Mouse (Mus musculus): ENCODE results near the gene Tas2r139. TPM values are rescaled to one million over a fixed set of nuclear protein-coding genes. Genes with fewer than 3 reads are reported as not detected.
"Not testable (repeated sequence)": the region's sequence is repeated elsewhere in the genome, so short reads cannot be mapped to it uniquely, and the experiment has no call there.

Gene Tas2r139
- not detected in 2 replicates for polyA plus RNA-seq (2014; fragmentation: Nextera tagmentation; extraction: Ambion mirVana)

- Histone ChIP-seq H3K27me3 (ENCODE audit: control insufficient read depth, insufficient read depth, low read length) (no peaks in the 10 kb centered on the region), H3K4me2 (ENCODE audit: low read length) (no peak within 1 kb of the TSS), H3K9me3 (ENCODE audit: control insufficient read depth, low read length) (no peaks in the 10 kb centered on the region), H3K9ac (ENCODE audit: low read length) (no peak within 1 kb of the TSS), H3K4me1 (ENCODE audit: control insufficient read depth in 2 of 2, insufficient read depth in 2 of 2, low read length in 2 of 2) (no peaks in the 10 kb centered on the region), H3K27ac (replicated peaks in 1 of 2; ENCODE audit: control insufficient read depth in 1 of 2, insufficient read depth in 1 of 2, low read depth in 2 of 2, low read length in 2 of 2) (no peak within 1 kb of the TSS), H3K36me3 (ENCODE audit: control insufficient read depth, insufficient read depth, low read length) (no peaks in the 10 kb centered on the region), H3K4me3 (ENCODE audit: control insufficient read depth in 1 of 2, insufficient read depth in 1 of 2, low read depth in 1 of 2, low read length in 2 of 2) (no peak within 1 kb of the TSS)
- 65% methylated on average over 3 of the region's 3 CpGs for WGBS
- no peak for ATAC-seq (ENCODE audit: insufficient number of reproducible peaks, insufficient read depth, low FRiP score, low read depth)
These were observed at the start of gene Tas2r139 for GRCm38 (mm10) chr6:42140636-42141035. Gene Tas2r139, plus strand, starts transcription at chr6:42140936.

- H3K27me3 ChIP-seq (ENCODE audit: control insufficient read depth, insufficient read depth, low read length); H3K4me2 ChIP-seq (ENCODE audit: low read length); H3K27ac ChIP-seq (replicated peaks in 1 of 2; ENCODE audit: control insufficient read depth in 1 of 2, insufficient read depth in 1 of 2, low read depth in 2 of 2, low read length in 2 of 2); ATAC-seq (ENCODE audit: insufficient number of reproducible peaks, insufficient read depth, low FRiP score, low read depth); H3K9ac ChIP-seq (ENCODE audit: low read length); H3K36me3 ChIP-seq (ENCODE audit: control insufficient read depth, insufficient read depth, low read length); H3K4me1 ChIP-seq (ENCODE audit: control insufficient read depth in 2 of 2, insufficient read depth in 2 of 2, low read length in 2 of 2); H3K4me3 ChIP-seq (ENCODE audit: control insufficient read depth in 1 of 2, insufficient read depth in 1 of 2, low read depth in 1 of 2, low read length in 2 of 2); H3K9me3 ChIP-seq (ENCODE audit: control insufficient read depth, low read length): not testable (repeated sequence)
- WGBS: 71% methylated on average over 14 of the region's 15 CpGs
These were observed 10.4 kb downstream of the Tas2r139 start for GRCm38 (mm10) chr6:42151115-42151514.

GRCm38 (mm10) chr6:42182462-42182861 is 41.7 kb downstream of the Tas2r139 start:
- 64% methylated on average over 1 of the region's 1 CpGs for WGBS

GRCm38 (mm10) chr6:42186230-42186629 is 45.5 kb downstream of the Tas2r139 start:
- H3K27me3 ChIP-seq (ENCODE audit: control insufficient read depth, insufficient read depth, low read length): no peaks in the 10 kb centered on the region
- H3K9ac ChIP-seq (ENCODE audit: low read length): no peak overlapping the region
- no peak for ATAC-seq (ENCODE audit: insufficient number of reproducible peaks, insufficient read depth, low FRiP score, low read depth)
- no peak overlapping the region for H3K4me3 ChIP-seq (ENCODE audit: control insufficient read depth in 1 of 2, insufficient read depth in 1 of 2, low read depth in 1 of 2, low read length in 2 of 2)
- WGBS: 33% methylated on average over 3 of the region's 3 CpGs
- H3K27ac ChIP-seq (replicated peaks in 1 of 2; ENCODE audit: control insufficient read depth in 1 of 2, insufficient read depth in 1 of 2, low read depth in 2 of 2, low read length in 2 of 2): no peak overlapping the region
- no peaks in the 10 kb centered on the region for H3K4me1 ChIP-seq (ENCODE audit: control insufficient read depth in 2 of 2, insufficient read depth in 2 of 2, low read length in 2 of 2)
- H3K4me2 ChIP-seq (ENCODE audit: low read length): no peak overlapping the region
- no peaks in the 10 kb centered on the region for H3K36me3 ChIP-seq (ENCODE audit: control insufficient read depth, insufficient read depth, low read length)
- H3K9me3 ChIP-seq (ENCODE audit: control insufficient read depth, low read length): no peaks in the 10 kb centered on the region

More at GRCm38 (mm10) chr6:42182462-42182861, 41.7 kb downstream of the Tas2r139 start:
- Histone ChIP-seq H3K9me3 (ENCODE audit: control insufficient read depth, low read length) (no peaks in the 10 kb centered on the region), H3K4me1 (ENCODE audit: control insufficient read depth in 2 of 2, insufficient read depth in 2 of 2, low read length in 2 of 2) (no peaks in the 10 kb centered on the region), H3K4me3 (ENCODE audit: control insufficient read depth in 1 of 2, insufficient read depth in 1 of 2, low read depth in 1 of 2, low read length in 2 of 2) (no peak overlapping the region), H3K27ac (replicated peaks in 1 of 2; ENCODE audit: control insufficient read depth in 1 of 2, insufficient read depth in 1 of 2, low read depth in 2 of 2, low read length in 2 of 2) (no peak overlapping the region), H3K27me3 (ENCODE audit: control insufficient read depth, insufficient read depth, low read length) (no peaks in the 10 kb centered on the region), H3K36me3 (ENCODE audit: control insufficient read depth, insufficient read depth, low read length) (no peaks in the 10 kb centered on the region), H3K9ac (ENCODE audit: low read length) (no peak overlapping the region), H3K4me2 (ENCODE audit: low read length) (no peak overlapping the region)
- ATAC-seq (ENCODE audit: insufficient number of reproducible peaks, insufficient read depth, low FRiP score, low read depth): no peak

Other genes with a start within 250 kb of the Tas2r139 start
- gene Sval1, start 189.3 kb upstream of the Tas2r139 start, polyA plus RNA-seq (2014; fragmentation: Nextera tagmentation; extraction: Ambion mirVana): not detected in 2 replicates
- gene Sval3, start 172.8 kb upstream of the Tas2r139 start, polyA plus RNA-seq (2014; fragmentation: Nextera tagmentation; extraction: Ambion mirVana): not detected in 2 replicates
- gene Sva, start 102.5 kb upstream of the Tas2r139 start, polyA plus RNA-seq (2014; fragmentation: Nextera tagmentation; extraction: Ambion mirVana): not detected in 2 replicates
- gene Tas2r144, start 74.4 kb downstream of the Tas2r139 start, polyA plus RNA-seq (2014; fragmentation: Nextera tagmentation; extraction: Ambion mirVana): not detected in 2 replicates
- 12.5 and 14.5 TPM in 2 replicates for gene Gstk1, start 105.0 kb downstream of the Tas2r139 start, polyA plus RNA-seq (2014; fragmentation: Nextera tagmentation; extraction: Ambion mirVana)
- 0.23 TPM in 1 of 2 replicates, not detected in the other for gene Tmem139, start 121.0 kb downstream of the Tas2r139 start, polyA plus RNA-seq (2014; fragmentation: Nextera tagmentation; extraction: Ambion mirVana)
- 30.5 and 30.8 TPM in 2 replicates for gene Casp2, start 124.0 kb downstream of the Tas2r139 start, polyA plus RNA-seq (2014; fragmentation: Nextera tagmentation; extraction: Ambion mirVana)
- gene Clcn1, start 145.7 kb downstream of the Tas2r139 start, polyA plus RNA-seq (2014; fragmentation: Nextera tagmentation; extraction: Ambion mirVana): 0.40 and 0.86 TPM in 2 replicates
- 0.14 and 0.20 TPM in 2 replicates for gene Fam131b, start 183.7 kb downstream of the Tas2r139 start, polyA plus RNA-seq (2014; fragmentation: Nextera tagmentation; extraction: Ambion mirVana)
- gene Zyx, start 208.7 kb downstream of the Tas2r139 start, polyA plus RNA-seq (2014; fragmentation: Nextera tagmentation; extraction: Ambion mirVana): 167 and 173 TPM in 2 replicates
- 0.96 and 1.1 TPM in 2 replicates for gene Epha1, start 232.3 kb downstream of the Tas2r139 start, polyA plus RNA-seq (2014; fragmentation: Nextera tagmentation; extraction: Ambion mirVana)

Measured in heart, embryonic 14.5 days (tissue).